Mouse (Mus musculus) testis, adult 2 months (tissue): Measurements from ENCODE around the gene Lctl.

ENCODE experiments used
- CTCF ChIP-seq: fragments of 200-500 bp; IDR thresholded peaks from 2 replicates; pipeline ENCODE4 v1.5.1; 2012; ENCODE audit warnings: low read depth, mild to moderate bottlenecking, inconsistent platforms, low read length, moderate library complexity; ENCODE audit not compliant: control insufficient read depth, insufficient read depth, insufficient replicate concordance
- POLR2A ChIP-seq: fragments of 200-500 bp; IDR thresholded peaks from 2 replicates; pipeline ENCODE4 v1.6.1; 2012; ENCODE audit warnings: low read depth, mild to moderate bottlenecking, inconsistent platforms, low read length, moderate library complexity; ENCODE audit not compliant: control insufficient read depth

DNA sequence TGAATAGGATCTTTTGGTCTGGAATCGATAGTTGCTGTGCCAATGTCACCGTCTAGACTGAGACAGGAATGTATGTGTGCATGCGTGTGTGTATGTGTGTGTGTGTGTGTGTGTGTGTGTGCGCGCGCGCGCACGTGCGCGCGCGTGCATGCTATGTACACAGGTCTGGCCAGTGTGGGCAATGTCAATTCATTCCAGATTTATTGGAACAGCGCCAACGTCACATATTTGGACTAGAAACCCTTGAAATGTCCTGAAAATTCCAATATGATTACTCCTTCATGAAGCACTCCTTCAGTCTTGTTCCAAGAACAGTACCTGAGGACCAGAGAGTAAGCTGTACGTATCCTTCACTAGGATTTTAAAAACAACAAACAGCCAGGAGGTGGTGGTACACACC is 6.4 kb upstream of the Lctl start:
- TF ChIP-seq CTCF (no peak), POLR2A (no peak)
